Mouse (Mus musculus) erythroblast, embryonic 14.5 days (primary cell): ENCODE data around the gene Hint2.

Source experiments
- GATA1 ChIP-seq: IDR thresholded peaks from 2 replicates; pipeline ENCODE4 v1.6.1; 2012; ENCODE audit warnings: low read length, inconsistent platforms, mixed read lengths
- TAL1 ChIP-seq: IDR thresholded peaks from 3 replicates; pipeline ENCODE4 v1.6.1; 2012; ENCODE audit warnings: low read length, inconsistent platforms, mixed read lengths

DNA sequence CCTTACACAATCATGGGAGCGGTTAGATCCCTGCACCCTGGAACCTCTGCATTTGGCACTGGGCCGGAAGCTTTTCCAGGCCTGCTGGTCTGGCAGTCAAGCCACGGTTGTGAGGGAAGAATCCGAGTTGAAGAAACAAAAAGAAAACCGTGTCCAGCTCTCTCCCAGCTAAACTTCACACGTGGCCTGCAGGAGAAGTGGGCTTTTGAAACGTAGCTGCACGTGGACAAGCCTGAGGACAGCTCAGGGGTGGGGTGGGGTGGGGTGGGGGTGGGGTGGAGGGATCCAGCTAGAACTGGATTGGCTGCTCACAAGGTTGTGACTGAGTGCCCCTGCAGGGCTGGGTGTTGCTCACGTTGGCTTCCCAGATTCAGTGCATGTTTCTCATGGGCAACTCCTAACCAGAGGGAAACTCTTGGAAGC lies 39.0 kb upstream of the Hint2 start:
- TF ChIP-seq TAL1, result no peak
- no peak for TF ChIP-seq GATA1
